Mouse (Mus musculus): Measurements from ENCODE around the gene Prkn.

DNA sequence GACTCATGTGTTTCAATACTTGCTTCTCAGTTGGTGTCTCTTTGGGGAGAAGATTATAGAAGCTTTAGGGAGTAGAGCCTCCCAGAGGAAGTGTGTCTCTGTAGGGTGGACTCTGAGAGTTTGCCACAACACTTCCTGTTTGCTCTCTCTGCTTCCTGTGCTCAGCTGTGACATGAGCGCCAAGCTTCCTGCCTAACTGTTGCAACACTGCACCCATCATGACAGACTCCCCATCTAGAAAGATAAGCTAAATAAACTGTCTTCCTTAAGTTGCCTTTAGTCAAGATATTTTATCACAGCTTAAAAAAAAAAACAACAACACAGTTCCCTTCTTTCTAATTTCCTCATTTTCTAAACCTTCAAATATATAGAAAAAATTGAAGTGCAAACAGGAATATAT lies 1130.0 kb downstream of the Prkn start:
- TF ChIP-seq POLR2A (IDR thresholded peaks at IDR 0.05; ENCODE audit: borderline replicate concordance, extremely low read depth, low read depth, low read length): no peak
- TF ChIP-seq CTCF (IDR thresholded peaks at IDR 0.05; ENCODE audit: insufficient read depth, low read length): no peak

Measured in lung, adult 2 months (tissue).